ENCODE assay signal across 26 mouse cellular contexts in the genomic region with DNA sequence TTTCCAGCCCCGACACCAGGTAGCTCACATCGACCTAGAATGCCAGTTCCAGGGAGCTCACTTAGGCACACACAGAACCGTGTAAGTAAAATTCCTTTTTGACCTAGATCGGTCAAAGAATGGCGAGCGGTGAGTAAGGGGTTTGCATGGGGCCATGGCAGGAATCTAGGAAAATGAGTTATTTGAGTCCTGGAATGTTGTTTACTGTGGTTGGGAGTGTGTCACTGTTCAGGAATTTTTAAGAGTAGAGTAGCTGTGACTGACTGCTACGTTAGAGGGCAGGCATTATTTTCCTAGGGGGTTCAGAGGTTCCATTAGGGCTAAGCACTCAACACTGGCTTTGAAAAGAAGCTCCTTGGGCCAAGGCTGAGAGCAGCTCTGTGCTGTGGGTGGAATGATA. TPM values are rescaled to one million over a fixed set of nuclear protein-coding genes. Genes with fewer than 3 reads are reported as not detected.
DNase-seq lines count a peak whose midpoint lies in the region; ATAC-seq and TF ChIP-seq lines count a peak whose summit lies in the region.
"Had no signal": no experiment of that assay in that cellular context is flagged by ENCODE, and none has a peak within 500 bp of the region (broad histone marks: within the 10 kb centered on the region; RNA-seq: fewer than 3 reads in every experiment).

No protein-coding gene starts in this region.

- H3K9me3 ChIP-seq in heart, embryonic 10.5 days: no peaks in the 10 kb centered on the region
- no peaks in the 10 kb centered on the region for H3K9me3 ChIP-seq in lung, postnatal 0 days (ENCODE audit: low read length)
- H3K9me3 ChIP-seq in embryonic facial prominence, embryonic 15.5 days (replicated peaks): no peaks in the 10 kb centered on the region
- H3K9me3 ChIP-seq: forebrain, embryonic 12.5 days; heart, embryonic 15.5 days; hindbrain, embryonic 13.5 days; lung, embryonic 15.5 days; megakaryocyte, embryonic 14.5 days had no signal

- DNase-seq in heart, embryonic 10.5 days (ENCODE audit: low spot score): no peak
- DNase-seq in heart, postnatal 10 days: no peak
- peak; percentile 54 for DNase-seq in lung, postnatal 0 days (ENCODE audit: low spot score)
- no peak for DNase-seq in lung, postnatal 4 days
- no peak for DNase-seq in layer of hippocampus, adult 18-20 months (ENCODE audit: low spot score in 2 of 2)
- DNase-seq in urinary bladder, postnatal 4 days (ENCODE audit: low spot score in 2 of 2): no peak
- DNase-seq: adrenal gland, adult 8-10 months; cerebellum, adult 11 months; cerebellum, postnatal 14 days; heart, adult 11 months; kidney, adult 2 months; kidney, postnatal 36 days; layer of hippocampus, adult 9-11 months; right cerebral cortex, postnatal 25 days; thymus, postnatal 36 days had no signal

- no peaks in the 10 kb centered on the region for H3K36me3 ChIP-seq in heart, embryonic 10.5 days
- H3K36me3 ChIP-seq in lung, postnatal 0 days (ENCODE audit: insufficient read depth, low read length): no peaks in the 10 kb centered on the region
- H3K36me3 ChIP-seq in embryonic facial prominence, embryonic 15.5 days: no peaks in the 10 kb centered on the region
- H3K36me3 ChIP-seq in myocyte (ENCODE audit: control insufficient read depth, insufficient read depth): no peaks in the 10 kb centered on the region
- H3K36me3 ChIP-seq: forebrain, embryonic 12.5 days; heart, embryonic 15.5 days; hindbrain, embryonic 13.5 days; lung, embryonic 15.5 days had no signal

- intact Hi-C loops in heart, postnatal 10 days (cut with DNase I): loop anchor here (5.0 kb wide), 1 partner anchor 293 kb away; no protein-coding TSS in a partner anchor

- H3K4me1 ChIP-seq in heart, embryonic 10.5 days: peaks cover 12% of the 10 kb centered on the region; the same call in 1 of the 2 replicates
- H3K4me1 ChIP-seq in lung, postnatal 0 days (ENCODE audit: insufficient read depth, low read depth, low read length): no peaks in the 10 kb centered on the region
- 0 out of 2 replicates have a peak, but pooled peaks cover 3% of the 10 kb centered on the region for H3K4me1 ChIP-seq in embryonic facial prominence, embryonic 15.5 days
- H3K4me1 ChIP-seq: forebrain, embryonic 12.5 days had no signal

- 0 out of 2 replicates have a peak, but pooled peaks have one; percentile 32 for TF ChIP-seq EP300 in lung, postnatal 0 days (IDR thresholded peaks at IDR 0.05)

- H3K79me2 ChIP-seq in myocyte (ENCODE audit: control insufficient read depth, insufficient read depth): no peaks in the 10 kb centered on the region

- peak overlapping the region; percentile 64; the same call in 1 of the 2 replicates for H3K27ac ChIP-seq in heart, embryonic 10.5 days
- no peak overlapping the region for H3K27ac ChIP-seq in lung, postnatal 0 days (ENCODE audit: low read length)
- no peak overlapping the region for H3K27ac ChIP-seq in embryonic facial prominence, embryonic 15.5 days (replicated peaks)
- H3K27ac ChIP-seq: forebrain, embryonic 12.5 days; heart, embryonic 15.5 days; hindbrain, embryonic 13.5 days; lung, embryonic 15.5 days had no signal

- TF ChIP-seq CTCF in lung, postnatal 0 days (IDR thresholded peaks at IDR 0.05): no peak

- no peak overlapping the region for H3ac ChIP-seq in myocyte (ENCODE audit: control insufficient read depth, insufficient read length)

- H3K4me3 ChIP-seq in heart, embryonic 10.5 days: no peak overlapping the region
- no peak overlapping the region for H3K4me3 ChIP-seq in lung, postnatal 0 days (ENCODE audit: low read depth, low read length)
- no peak overlapping the region for H3K4me3 ChIP-seq in embryonic facial prominence, embryonic 15.5 days (replicated peaks)
- no peak overlapping the region for H3K4me3 ChIP-seq in myocyte
- H3K4me3 ChIP-seq: forebrain, embryonic 12.5 days; heart, embryonic 15.5 days; hindbrain, embryonic 13.5 days; lung, embryonic 15.5 days; megakaryocyte, embryonic 14.5 days had no signal

- H3K4me2 ChIP-seq in lung, postnatal 0 days (replicated peaks; ENCODE audit: low read depth, low read length): no peak overlapping the region
- no peak overlapping the region for H3K4me2 ChIP-seq in embryonic facial prominence, embryonic 15.5 days (replicated peaks)
- H3K4me2 ChIP-seq in myocyte (ENCODE audit: low read depth): peak overlapping the region; percentile 39
- H3K4me2 ChIP-seq: forebrain, embryonic 12.5 days; heart, embryonic 15.5 days; hindbrain, embryonic 13.5 days; lung, embryonic 15.5 days had no signal

- 0 out of 2 replicates have a peak, but pooled peaks cover 4% of the 10 kb centered on the region for H3K27me3 ChIP-seq in heart, embryonic 10.5 days (ENCODE audit: insufficient read depth, poor library complexity, severe bottlenecking)
- H3K27me3 ChIP-seq in lung, postnatal 0 days (replicated peaks; ENCODE audit: insufficient read depth, low read length): no peaks in the 10 kb centered on the region
- H3K27me3 ChIP-seq in embryonic facial prominence, embryonic 15.5 days: no peaks in the 10 kb centered on the region
- no peaks in the 10 kb centered on the region for H3K27me3 ChIP-seq in myocyte (ENCODE audit: control insufficient read depth, insufficient read depth, insufficient read length)
- H3K27me3 ChIP-seq: hindbrain, embryonic 13.5 days; lung, embryonic 15.5 days had no signal

- H3K9ac ChIP-seq in lung, postnatal 0 days (replicated peaks; ENCODE audit: low read depth): no peak overlapping the region
- no peak overlapping the region for H3K9ac ChIP-seq in embryonic facial prominence, embryonic 15.5 days
- H3K9ac ChIP-seq: forebrain, embryonic 12.5 days; heart, embryonic 15.5 days; hindbrain, embryonic 13.5 days; lung, embryonic 15.5 days had no signal

- TF ChIP-seq POLR2A in myocyte (IDR thresholded peaks at IDR 0.05; ENCODE audit: insufficient read length, low read depth): no peak

- peak; percentile 46 for ATAC-seq in lung, postnatal 0 days
- peak; percentile 40; the same call in 1 of the 2 replicates for ATAC-seq in embryonic facial prominence, embryonic 15.5 days (ENCODE audit: insufficient number of reproducible peaks, low FRiP score, low TSS enrichment, low read depth)
- ATAC-seq: inflammation-experienced regulatory T-cells, adult 6 months; midbrain, embryonic 16.5 days had no signal

- WGBS in heart, embryonic 10.5 days: 60% methylated on average over 7 of the region's 7 CpGs
- WGBS in lung, postnatal 0 days: 29% methylated on average over 7 of the region's 7 CpGs
- WGBS in embryonic facial prominence, embryonic 15.5 days: 56% methylated on average over 7 of the region's 7 CpGs

TF ChIP-seq in myocyte, 11 proteins besides CTCF, POLR2A, EP300 and RAD21:
- no peak for TF ChIP-seq REST (IDR thresholded peaks at IDR 0.05; ENCODE audit: insufficient read depth, insufficient read length)
- no peak for TF ChIP-seq TCF3 (IDR thresholded peaks at IDR 0.05; ENCODE audit: insufficient read length, low read depth)
- TF ChIP-seq POLR2AphosphoS2 (IDR thresholded peaks at IDR 0.05; ENCODE audit: insufficient read length, low read depth): no peak
- no peak for TF ChIP-seq E2F4 (IDR thresholded peaks at IDR 0.05; ENCODE audit: insufficient read depth)
- no peak for TF ChIP-seq MYOD1 (IDR thresholded peaks at IDR 0.05; ENCODE audit: control insufficient read depth in 1 of 3, insufficient read length in 2 of 3, low read depth in 2 of 3)
- no peak for TF ChIP-seq SRF (IDR thresholded peaks at IDR 0.05; ENCODE audit: control insufficient read depth, insufficient read length, low read depth)
- no peak for TF ChIP-seq TCF12 (IDR thresholded peaks at IDR 0.05; ENCODE audit: insufficient read depth, poor library complexity, severe bottlenecking)

RNA-seq across cellular contexts. Expression of gene Tcf23, which starts 31.7 kb away (rescaled TPM):
- 0.11 and 0.17 TPM in 2 replicates for polyA plus RNA-seq in heart, embryonic 10.5 days (2016; fragmentation: Nextera tagmentation; extraction: Ambion mirVana)
- under 1 TPM; 0.15 to 0.53 TPM for total RNA-seq in heart, postnatal 10 days (2021)
- 0.44 and 0.49 TPM in 2 replicates for polyA plus RNA-seq in lung, postnatal 0 days (2015; fragmentation: Nextera tagmentation; extraction: Ambion mirVana)
- 0.08 TPM in 1 of 2 replicates, not detected in the other for polyA plus RNA-seq in embryonic facial prominence, embryonic 15.5 days (2015; fragmentation: Nextera tagmentation; extraction: Ambion mirVana)
- 0.62 TPM for polyA plus RNA-seq in myocyte (2012; fragmentation: generic; extraction: Trizol)
- total RNA-seq in layer of hippocampus, adult 18-20 months (2021): under 1 TPM; 0.12 to 0.30 TPM
- total RNA-seq: neutrophil, adult 5-6 weeks had no signal
- polyA plus RNA-seq: brain, embryonic 14.5 days; forebrain, embryonic 12.5 days; hindbrain, embryonic 13.5 days; inflammation-experienced regulatory T-cells, adult 6 months; midbrain, embryonic 16.5 days had no signal

RNA-seq across cellular contexts. Expression of gene Preb, which starts 40.0 kb away (rescaled TPM):
- polyA plus RNA-seq in heart, embryonic 10.5 days (2016; fragmentation: Nextera tagmentation; extraction: Ambion mirVana): 118 and 124 TPM in 2 replicates
- 10 to 100 TPM; 64.9 to 71.3 TPM for total RNA-seq in heart, postnatal 10 days (2021)
- polyA plus RNA-seq in lung, postnatal 0 days (2015; fragmentation: Nextera tagmentation; extraction: Ambion mirVana): 76.5 and 79.7 TPM in 2 replicates
- polyA plus RNA-seq in embryonic facial prominence, embryonic 15.5 days (2015; fragmentation: Nextera tagmentation; extraction: Ambion mirVana): 125 and 130 TPM in 2 replicates
- 158 TPM for polyA plus RNA-seq in myocyte (2012; fragmentation: generic; extraction: Trizol)
- 100 to 1,000 TPM; 119 to 125 TPM for total RNA-seq in layer of hippocampus, adult 18-20 months (2021)

RNA-seq across cellular contexts. Expression of gene Atraid, which starts 48.0 kb away (rescaled TPM):
- polyA plus RNA-seq in heart, embryonic 10.5 days (2016; fragmentation: Nextera tagmentation; extraction: Ambion mirVana): 79.7 and 87.6 TPM in 2 replicates
- total RNA-seq in heart, postnatal 10 days (2021): 10 to 100 TPM; 62.7 to 64.1 TPM
- polyA plus RNA-seq in lung, postnatal 0 days (2015; fragmentation: Nextera tagmentation; extraction: Ambion mirVana): 260 and 289 TPM in 2 replicates
- polyA plus RNA-seq in embryonic facial prominence, embryonic 15.5 days (2015; fragmentation: Nextera tagmentation; extraction: Ambion mirVana): 173 and 174 TPM in 2 replicates
- 143 TPM for polyA plus RNA-seq in myocyte (2012; fragmentation: generic; extraction: Trizol)
- total RNA-seq in layer of hippocampus, adult 18-20 months (2021): 10 to 100 TPM; 68.1 to 70.0 TPM

RNA-seq across cellular contexts. Expression of gene Slc5a6, which starts 48.6 kb away (rescaled TPM):
- 9.9 and 11.3 TPM in 2 replicates for polyA plus RNA-seq in heart, embryonic 10.5 days (2016; fragmentation: Nextera tagmentation; extraction: Ambion mirVana)
- 1 to 10 TPM; 4.7 to 4.8 TPM for total RNA-seq in heart, postnatal 10 days (2021)
- 3.4 and 3.6 TPM in 2 replicates for polyA plus RNA-seq in lung, postnatal 0 days (2015; fragmentation: Nextera tagmentation; extraction: Ambion mirVana)
- polyA plus RNA-seq in embryonic facial prominence, embryonic 15.5 days (2015; fragmentation: Nextera tagmentation; extraction: Ambion mirVana): 10.8 and 12.0 TPM in 2 replicates
- polyA plus RNA-seq in myocyte (2012; fragmentation: generic; extraction: Trizol): 11.1 TPM
- 10 to 100 TPM; 14.9 to 17.6 TPM for total RNA-seq in layer of hippocampus, adult 18-20 months (2021)

RNA-seq across cellular contexts. Expression of gene Cad, which starts 54.5 kb away (rescaled TPM):
- 42.7 and 50.9 TPM in 2 replicates for polyA plus RNA-seq in heart, embryonic 10.5 days (2016; fragmentation: Nextera tagmentation; extraction: Ambion mirVana)
- total RNA-seq in heart, postnatal 10 days (2021): 10 to 100 TPM; 19.1 to 21.7 TPM
- polyA plus RNA-seq in lung, postnatal 0 days (2015; fragmentation: Nextera tagmentation; extraction: Ambion mirVana): 4.1 and 4.2 TPM in 2 replicates
- polyA plus RNA-seq in embryonic facial prominence, embryonic 15.5 days (2015; fragmentation: Nextera tagmentation; extraction: Ambion mirVana): 23.5 and 26.4 TPM in 2 replicates
- 31.5 TPM for polyA plus RNA-seq in myocyte (2012; fragmentation: generic; extraction: Trizol)
- 10 to 100 TPM; 20.0 to 20.9 TPM for total RNA-seq in layer of hippocampus, adult 18-20 months (2021)
